Mouse (Mus musculus) retina, postnatal 7 days (tissue): ENCODE measurements around the gene Miga1.
A peak's percentile ranks its signal among the peaks of the same experiment; 100 is the strongest.
"Not testable (repeated sequence)": the region's sequence is repeated elsewhere in the genome, so short reads cannot be mapped to it uniquely, and the experiment has no call there.

Source experiments
- DNase-seq: peaks from one replicate; pipeline ENCODE4 v3.0.0-alpha.2; 2012; ENCODE audit warnings: low read depth, low spot score

Gene Miga1

GRCm38 (mm10) chr3:152321765-152322547 is 18.3 kb downstream of the Miga1 start:
- DNase-seq = no peak

- no peak for DNase-seq
Observed at GRCm38 (mm10) chr3:152320972-152321645, 19.1 kb downstream of the Miga1 start.

GRCm38 (mm10) chr3:152316447-152317173 is 23.6 kb downstream of the Miga1 start:
- DNase-seq = not testable (repeated sequence)

- DNase-seq = peak; percentile 58
Observed at GRCm38 (mm10) chr3:152315613-152316012, 24.6 kb downstream of the Miga1 start.

- DNase-seq = not testable (repeated sequence)
Observed at GRCm38 (mm10) chr3:152314666-152315065, 25.5 kb downstream of the Miga1 start.

GRCm38 (mm10) chr3:152309250-152309645 is 31.0 kb downstream of the Miga1 start:
- DNase-seq = no peak

- no peak for DNase-seq
Observed at GRCm38 (mm10) chr3:152308485-152309249, 31.5 kb downstream of the Miga1 start.

GRCm38 (mm10) chr3:152305971-152306370 is 34.2 kb downstream of the Miga1 start:
- no peak for DNase-seq

- DNase-seq = no peak
Observed at GRCm38 (mm10) chr3:152305080-152305479, 35.1 kb downstream of the Miga1 start.

- no peak for DNase-seq
Observed at GRCm38 (mm10) chr3:152304093-152304815, 36.0 kb downstream of the Miga1 start.

GRCm38 (mm10) chr3:152302991-152303390 is 37.2 kb downstream of the Miga1 start:
- DNase-seq = no peak

- DNase-seq = no peak
Observed at GRCm38 (mm10) chr3:152300376-152301337, 39.5 kb downstream of the Miga1 start.

- no peak for DNase-seq
Observed at GRCm38 (mm10) chr3:152295896-152296295, 44.3 kb downstream of the Miga1 start.

- no peak for DNase-seq
Observed at GRCm38 (mm10) chr3:152294400-152294799, 45.8 kb downstream of the Miga1 start.

- no peak for DNase-seq
Observed at GRCm38 (mm10) chr3:152293530-152294181, 46.6 kb downstream of the Miga1 start.

- DNase-seq = no peak
Observed at GRCm38 (mm10) chr3:152291895-152292294, 48.3 kb downstream of the Miga1 start.

- no peak for DNase-seq
Observed at GRCm38 (mm10) chr3:152290175-152290798, 49.9 kb downstream of the Miga1 start.

GRCm38 (mm10) chr3:152288740-152289139 is 51.5 kb downstream of the Miga1 start:
- no peak for DNase-seq

GRCm38 (mm10) chr3:152288276-152288675 is 51.9 kb downstream of the Miga1 start:
- no peak for DNase-seq
